Mouse (Mus musculus) ES-E14 (cell line): ENCODE measurements around the gene Zfp786.

ENCODE experiments used
- HCFC1 ChIP-seq: IDR thresholded peaks from 2 replicates; pipeline ENCODE4 v1.6.1; 2012; ENCODE audit warnings: low read length, inconsistent platforms, borderline replicate concordance; ENCODE audit not compliant: insufficient read depth
- MAFK ChIP-seq: IDR thresholded peaks from 2 replicates; pipeline ENCODE4 v1.6.1; 2014; ENCODE audit warnings: mild to moderate bottlenecking, low read depth, low read length, inconsistent platforms; ENCODE audit not compliant: insufficient read depth
- ZNF384 ChIP-seq: IDR thresholded peaks from 2 replicates; pipeline ENCODE4 v1.6.1; 2012; ENCODE audit warnings: low read depth, low read length, inconsistent platforms

DNA sequence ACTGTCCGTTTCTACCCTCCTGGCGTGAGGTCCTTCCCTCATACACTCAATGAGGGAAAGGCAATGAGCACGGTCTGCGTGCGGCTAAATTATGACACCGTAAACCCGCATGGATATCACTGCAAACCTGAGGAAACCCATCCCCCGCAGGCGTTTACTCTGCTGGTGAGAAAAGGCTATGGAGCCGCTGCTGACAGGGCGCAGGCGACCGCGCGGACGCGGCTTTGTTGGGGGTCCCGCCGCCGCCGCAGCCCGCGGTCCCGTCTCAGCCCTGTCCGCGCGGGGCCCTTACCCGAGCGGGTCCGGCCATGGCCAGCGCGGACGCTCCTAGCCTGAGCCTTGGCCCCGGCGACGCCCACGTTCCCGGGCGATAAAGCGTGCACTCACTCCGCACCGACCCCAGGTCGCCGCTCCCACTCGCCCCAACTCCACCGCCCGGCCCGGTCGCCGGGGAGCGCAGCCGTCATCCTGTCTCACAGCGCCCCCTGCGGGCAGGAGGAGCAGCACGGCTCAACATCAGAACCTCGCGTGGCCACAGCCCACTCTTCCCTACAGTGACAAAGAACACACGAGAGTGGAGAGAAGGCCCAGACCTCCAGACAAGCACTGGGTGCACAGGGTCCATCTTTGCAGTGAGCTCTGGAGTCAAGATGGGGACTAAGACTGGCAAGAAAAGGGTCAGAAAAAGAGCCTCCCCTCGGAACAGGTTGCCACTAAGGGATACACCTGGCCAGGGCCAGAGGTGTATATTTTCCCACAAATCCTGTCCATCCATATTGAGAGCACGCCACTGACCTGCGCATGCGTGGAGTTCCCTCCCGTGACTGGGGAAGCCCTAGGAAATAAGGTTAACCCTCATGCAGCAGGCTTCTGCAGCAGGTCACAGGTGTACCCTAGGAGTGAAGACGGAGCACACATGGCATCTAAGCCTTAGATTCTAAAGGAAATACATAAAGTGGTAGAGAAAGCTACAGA, at the start of gene Zfp786:
- TF ChIP-seq HCFC1 (no peak), MAFK (no peak), ZNF384 (no peak)
